Mouse (Mus musculus): ENCODE measurements around the gene Adh4. TPM values are rescaled to one million over a fixed set of nuclear protein-coding genes. Genes with fewer than 3 reads are reported as not detected.

The Adh4 gene
- polyA plus RNA-seq (2014; fragmentation: Illumina TruSeq; extraction: RNeasy Lipid Tissue Mini Kit (QIAGEN cat#74804); ENCODE audit: low read depth, low replicate concordance), result 19.5 TPM

DNA sequence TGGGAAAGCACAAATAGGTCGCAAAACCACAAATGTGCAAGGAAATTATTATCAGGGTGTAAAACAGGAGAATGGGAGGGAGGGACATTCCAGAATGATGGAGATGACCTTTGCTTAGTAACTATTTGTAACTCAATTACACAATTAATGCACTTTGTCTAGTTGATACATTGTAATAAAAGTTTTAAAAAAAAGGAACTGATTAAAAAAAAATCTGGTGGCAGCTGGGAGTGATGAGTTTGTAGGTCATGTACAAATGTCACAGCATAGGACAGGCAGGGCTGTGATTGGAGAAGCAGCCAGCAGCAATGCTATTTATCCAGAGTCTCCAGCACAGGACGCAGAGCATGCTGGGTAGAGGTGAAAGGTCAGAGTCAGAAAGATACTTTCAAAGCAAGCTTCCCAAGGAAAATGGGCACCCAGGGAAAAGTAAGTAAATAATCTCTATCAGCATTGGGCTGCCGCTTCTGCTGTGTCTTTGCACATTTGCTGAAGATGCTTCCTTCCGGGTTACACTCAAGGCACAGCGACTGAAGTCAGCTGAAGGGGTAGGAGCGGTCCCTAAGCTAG lies at the start of gene Adh4:
Adh4 (plus strand) TSS at position 346 of the 570 bp plus-strand sequence.

DNA sequence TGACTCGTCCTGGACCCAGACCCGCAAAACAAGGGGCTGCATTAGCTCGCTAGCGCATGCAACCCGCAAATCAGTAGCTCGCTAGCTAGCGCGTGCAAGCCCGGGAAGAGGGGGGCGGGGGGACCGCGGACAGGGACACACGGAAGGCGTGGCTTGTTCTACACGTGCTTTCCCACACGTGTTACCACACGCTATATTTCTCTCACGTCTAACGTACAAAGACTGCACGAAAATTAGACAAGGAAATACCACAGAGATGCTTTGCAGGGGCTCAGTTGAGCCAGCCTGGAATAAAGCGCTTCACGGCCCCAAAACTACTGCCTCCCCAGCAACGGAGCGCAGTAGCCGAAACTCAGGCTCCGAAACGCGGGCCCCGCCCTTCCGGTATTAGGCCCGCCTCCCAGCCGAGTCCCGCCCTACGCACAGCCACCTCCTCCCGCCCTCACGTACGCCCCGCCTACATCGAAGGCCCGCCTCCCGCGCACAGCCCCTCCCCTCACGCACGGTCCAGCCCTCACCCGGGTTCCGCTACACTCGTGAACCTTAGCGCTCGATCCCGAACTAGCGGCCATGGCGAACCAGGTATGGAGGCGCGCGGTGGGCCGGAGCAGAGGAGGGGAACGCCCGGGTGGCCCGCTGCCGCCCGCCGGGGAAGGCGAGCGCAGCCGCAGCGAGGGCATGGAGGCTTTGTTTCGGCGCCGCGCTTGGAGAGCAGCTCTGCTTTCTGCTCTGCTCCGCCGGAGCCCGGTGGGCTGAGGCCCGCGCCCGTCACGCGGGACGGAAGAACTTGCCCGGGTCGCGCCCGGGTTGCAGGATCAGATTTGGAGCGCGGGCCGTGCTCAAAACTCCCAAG lies 27.6 kb downstream of the Adh4 start, which contains the start of gene Adh5:
Adh5 (plus strand) TSS at position 482 of the 853 bp plus-strand sequence.

Other genes starting within 250 kb of the Adh4 start
- 162 TPM for gene 4930579F01Rik, start 221.6 kb upstream of the Adh4 start, polyA plus RNA-seq (2014; fragmentation: Illumina TruSeq; extraction: RNeasy Lipid Tissue Mini Kit (QIAGEN cat#74804); ENCODE audit: low read depth, low replicate concordance)
- gene Adh7, start 197.7 kb upstream of the Adh4 start, polyA plus RNA-seq (2014; fragmentation: Illumina TruSeq; extraction: RNeasy Lipid Tissue Mini Kit (QIAGEN cat#74804); ENCODE audit: low read depth, low replicate concordance), result 7.1 TPM
- 3.2 TPM for gene Adh1, start 154.5 kb upstream of the Adh4 start, polyA plus RNA-seq (2014; fragmentation: Illumina TruSeq; extraction: RNeasy Lipid Tissue Mini Kit (QIAGEN cat#74804); ENCODE audit: low read depth, low replicate concordance)
- gene Adh6a, start 102.2 kb upstream of the Adh4 start, polyA plus RNA-seq (2014; fragmentation: Illumina TruSeq; extraction: RNeasy Lipid Tissue Mini Kit (QIAGEN cat#74804); ENCODE audit: low read depth, low replicate concordance), result not detected
- 0.11 TPM for gene Adh6b, start 73.7 kb upstream of the Adh4 start, polyA plus RNA-seq (2014; fragmentation: Illumina TruSeq; extraction: RNeasy Lipid Tissue Mini Kit (QIAGEN cat#74804); ENCODE audit: low read depth, low replicate concordance)
- 36.1 TPM for gene Adh5, start 27.6 kb downstream of the Adh4 start, polyA plus RNA-seq (2014; fragmentation: Illumina TruSeq; extraction: RNeasy Lipid Tissue Mini Kit (QIAGEN cat#74804); ENCODE audit: low read depth, low replicate concordance)
- 57.6 TPM for gene Metap1, start 74.0 kb downstream of the Adh4 start, polyA plus RNA-seq (2014; fragmentation: Illumina TruSeq; extraction: RNeasy Lipid Tissue Mini Kit (QIAGEN cat#74804); ENCODE audit: low read depth, low replicate concordance)
- 704 TPM for gene Eif4e, start 110.7 kb downstream of the Adh4 start, polyA plus RNA-seq (2014; fragmentation: Illumina TruSeq; extraction: RNeasy Lipid Tissue Mini Kit (QIAGEN cat#74804); ENCODE audit: low read depth, low replicate concordance)